Mouse (Mus musculus) thymus, postnatal 25 days (tissue): Measurements from ENCODE around the gene Bend4.

Experiments used
- DNase-seq: peaks from one replicate; pipeline ENCODE4 v3.0.0; 2022

The Bend4 gene

GRCm38 (mm10) chr5:67411475-67411874, 16.6 kb downstream of the Bend4 start:
- DNase-seq, result no peak

GRCm38 (mm10) chr5:67410426-67410825, 17.7 kb downstream of the Bend4 start:
- no peak for DNase-seq

- DNase-seq, result no peak
Measured at GRCm38 (mm10) chr5:67408391-67408790, 19.7 kb downstream of the Bend4 start.

- no peak for DNase-seq
Measured at GRCm38 (mm10) chr5:67404919-67405318, 23.2 kb downstream of the Bend4 start.

- peak; percentile 45 for DNase-seq
Measured at GRCm38 (mm10) chr5:67404380-67404779, 23.7 kb downstream of the Bend4 start.

- no peak for DNase-seq
Measured at GRCm38 (mm10) chr5:67401612-67402011, 26.5 kb downstream of the Bend4 start.

- DNase-seq, result no peak
Measured at GRCm38 (mm10) chr5:67400608-67401480, 27.3 kb downstream of the Bend4 start.

GRCm38 (mm10) chr5:67399876-67400607, 28.1 kb downstream of the Bend4 start:
- no peak for DNase-seq

- DNase-seq, result no peak
Measured at GRCm38 (mm10) chr5:67397186-67397585, 30.9 kb downstream of the Bend4 start.

GRCm38 (mm10) chr5:67395211-67395851, 32.8 kb downstream of the Bend4 start:
- peak; percentile 36 for DNase-seq

- peak; percentile 21 for DNase-seq
Measured at GRCm38 (mm10) chr5:67393951-67394350, 34.2 kb downstream of the Bend4 start.

- no peak for DNase-seq
Measured at GRCm38 (mm10) chr5:67382556-67382955, 45.6 kb downstream of the Bend4 start.

GRCm38 (mm10) chr5:67381690-67382089, 46.4 kb downstream of the Bend4 start:
- no peak for DNase-seq

GRCm38 (mm10) chr5:67377044-67377621, 51.0 kb downstream of the Bend4 start:
- no peak for DNase-seq

- no peak for DNase-seq
Measured at GRCm38 (mm10) chr5:67362931-67363330, 65.2 kb downstream of the Bend4 start.

- no peak for DNase-seq
Measured at GRCm38 (mm10) chr5:67362316-67362715, 65.8 kb downstream of the Bend4 start.

GRCm38 (mm10) chr5:67348949-67349348, 79.2 kb downstream of the Bend4 start:
- no peak for DNase-seq

GRCm38 (mm10) chr5:67347060-67347459, 81.0 kb downstream of the Bend4 start:
- no peak for DNase-seq
